Mouse (Mus musculus) lung, embryonic 15.5 days (tissue): ENCODE data around the gene Orc5. TPM values are rescaled to one million over a fixed set of nuclear protein-coding genes. Genes with fewer than 3 reads are reported as not detected.

Experiments
- ATAC-seq: fragments of 200-750 bp; cut with Nextera tagmentation; 2 replicates; pipeline ENCODE4 v1.8.0; 2017; ENCODE audit warnings: moderate number of reproducible peaks, borderline replicate concordance; ENCODE audit not compliant: low FRiP score, low TSS enrichment; ENCODE audit errors: extremely low read depth
- H3K27ac ChIP-seq: fragments of 300-500 bp; sonication (generic); 2 replicates; pipeline ENCODE4 v1.5.1; 2015; ENCODE audit warnings: moderate library complexity, mild to moderate bottlenecking, inconsistent platforms
- H3K27me3 ChIP-seq: fragments of 300-500 bp; sonication (generic); 2 replicates; pipeline ENCODE4 v1.6.1; 2015; ENCODE audit warnings: inconsistent platforms
- H3K36me3 ChIP-seq: fragments of 300-500 bp; sonication (generic); 2 replicates; pipeline ENCODE4 v1.6.1; 2015; ENCODE audit warnings: inconsistent platforms
- H3K4me1 ChIP-seq: fragments of 300-500 bp; sonication (generic); 2 replicates; pipeline ENCODE4 v1.6.1; 2015; ENCODE audit warnings: inconsistent platforms
- H3K4me2 ChIP-seq: fragments of 300-500 bp; sonication (generic); 2 replicates; pipeline ENCODE4 v1.6.1; 2015; ENCODE audit warnings: inconsistent platforms, mild to moderate bottlenecking, moderate library complexity
- H3K4me3 ChIP-seq: fragments of 300-500 bp; sonication (generic); 2 replicates; pipeline ENCODE4 v1.5.1; 2015; ENCODE audit warnings: mild to moderate bottlenecking, inconsistent platforms
- H3K9ac ChIP-seq: fragments of 300-500 bp; sonication (generic); 2 replicates; pipeline ENCODE4 v1.6.1; 2015; ENCODE audit warnings: inconsistent platforms
- H3K9me3 ChIP-seq: fragments of 300-500 bp; sonication (generic); 2 replicates; pipeline ENCODE4 v1.6.1; 2016; ENCODE audit warnings: inconsistent platforms
- WGBS: fragments of 180-500 bp; shearing (Covaris S2); methylation state at CpG from one replicate; pipeline ENCODE4 v1.1.7; 2015; 5-methylcytosine and 5-hydroxymethylcytosine counted together
- polyA plus RNA-seq: library from polyadenylated mRNA; unstranded; fragments of >200 nt; fragmentation: Nextera tagmentation; extraction: Ambion mirVana; gene quantifications from 2 replicates; pipeline ENCODE4 v1.2.1, GENCODE M21; 2015

Gene Orc5
- 37.1 and 38.4 TPM in 2 replicates for polyA plus RNA-seq

GRCm38 (mm10) chr5:22550033-22550551, at the start of gene Orc5:
Orc5 (minus strand) TSS chr5:22550429.
- Histone ChIP-seq H3K9ac (peak within 1 kb of the TSS; percentile 77), H3K4me1 (peaks cover 14% of the 10 kb centered on the region), H3K36me3 (peaks cover 15% of the 10 kb centered on the region), H3K4me2 (peak within 1 kb of the TSS; percentile 67), H3K27me3 (no peaks in the 10 kb centered on the region), H3K4me3 (peak within 1 kb of the TSS; percentile 86), H3K27ac (peak within 1 kb of the TSS; percentile 91), H3K9me3 (no peaks in the 10 kb centered on the region)
- whole genome bisulfite sequencing, result under 1% methylated on average over 31 of the region's 31 CpGs
- peak; percentile 99 for ATAC-seq

- no peaks in the 10 kb centered on the region for H3K9me3 ChIP-seq
- ATAC-seq, result no peak
Measured at GRCm38 (mm10) chr5:22596981-22597380, 46.8 kb upstream of the Orc5 start.

DNA sequence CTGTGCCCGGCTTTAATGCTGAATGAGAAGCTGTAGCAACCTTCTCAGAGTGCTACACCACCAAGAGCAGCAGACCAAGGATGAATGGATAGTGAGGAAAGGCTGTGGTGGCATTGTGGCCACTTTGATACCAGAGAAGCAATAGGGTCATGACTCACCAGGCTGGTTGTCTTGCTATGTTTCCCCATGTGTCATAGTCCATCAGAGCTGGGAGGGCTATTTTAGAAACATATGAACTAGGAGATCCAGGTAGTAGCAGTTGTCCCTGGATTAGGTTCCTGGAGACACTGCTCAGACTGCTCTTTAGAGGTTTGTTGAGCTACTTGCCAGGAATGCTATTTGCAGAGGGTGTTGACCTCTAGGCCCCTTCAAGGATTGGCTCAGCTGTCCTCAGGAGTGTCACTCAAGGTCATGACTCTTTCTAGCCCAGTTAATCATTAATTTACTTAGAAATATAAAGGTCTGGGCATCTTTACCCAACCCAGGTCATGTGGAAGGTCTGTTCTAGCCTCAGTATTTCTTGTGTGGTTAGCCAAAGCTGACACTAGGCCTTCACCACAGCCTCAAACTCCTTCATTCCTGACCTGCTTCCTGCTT, 39.2 kb upstream of the Orc5 start:
- Histone ChIP-seq H3K4me1 (no peaks in the 10 kb centered on the region), H3K4me3 (no peak overlapping the region), H3K4me2 (no peak overlapping the region), H3K36me3 (no peaks in the 10 kb centered on the region), H3K27ac (no peak overlapping the region), H3K9me3 (no peaks in the 10 kb centered on the region), H3K27me3 (no peaks in the 10 kb centered on the region), H3K9ac (no peak overlapping the region)
- no peak for ATAC-seq
- WGBS, result 75% methylated on average over 1 of the region's 1 CpGs

More at GRCm38 (mm10) chr5:22596981-22597380, 46.8 kb upstream of the Orc5 start:
- 91% methylated on average over 4 of the region's 4 CpGs for WGBS
- no peaks in the 10 kb centered on the region for H3K36me3 ChIP-seq
- no peaks in the 10 kb centered on the region for H3K4me1 ChIP-seq
- no peak overlapping the region for H3K4me2 ChIP-seq
- no peak overlapping the region for H3K27ac ChIP-seq
- no peak overlapping the region for H3K9ac ChIP-seq
- H3K27me3 ChIP-seq, result no peaks in the 10 kb centered on the region
- H3K4me3 ChIP-seq, result no peak overlapping the region

DNA sequence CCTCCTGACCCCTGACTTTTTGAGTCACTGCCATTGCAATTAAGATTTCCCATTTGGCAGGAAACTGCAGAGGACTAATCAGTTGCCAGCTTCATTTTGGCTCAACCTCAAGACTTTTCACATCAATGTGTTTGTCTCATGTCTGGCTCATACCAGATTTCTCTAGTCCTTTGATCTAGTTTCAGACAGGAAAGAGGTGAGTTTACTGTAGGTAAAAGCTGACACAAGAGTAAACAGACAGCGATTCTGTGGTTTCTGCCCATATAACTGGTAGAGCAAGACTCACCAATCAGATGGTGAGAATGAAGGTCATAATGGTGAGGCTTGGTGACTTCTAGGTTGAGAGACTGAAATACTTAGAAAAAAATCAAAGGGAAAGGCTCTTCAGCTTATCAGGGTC, 37.3 kb upstream of the Orc5 start:
- no peaks in the 10 kb centered on the region for H3K9me3 ChIP-seq
- H3K27me3 ChIP-seq, result no peaks in the 10 kb centered on the region
- no peak overlapping the region for H3K4me3 ChIP-seq
- no peaks in the 10 kb centered on the region for H3K36me3 ChIP-seq
- 18% methylated on average over 1 of the region's 1 CpGs for WGBS
- H3K9ac ChIP-seq, result no peak overlapping the region
- H3K4me1 ChIP-seq, result no peaks in the 10 kb centered on the region
- no peak overlapping the region for H3K4me2 ChIP-seq
- ATAC-seq, result no peak
- H3K27ac ChIP-seq, result no peak overlapping the region

GRCm38 (mm10) chr5:22584556-22584955, 34.3 kb upstream of the Orc5 start:
- H3K9ac ChIP-seq, result no peak overlapping the region
- 53% methylated on average over 2 of the region's 2 CpGs for WGBS
- no peak for ATAC-seq

DNA sequence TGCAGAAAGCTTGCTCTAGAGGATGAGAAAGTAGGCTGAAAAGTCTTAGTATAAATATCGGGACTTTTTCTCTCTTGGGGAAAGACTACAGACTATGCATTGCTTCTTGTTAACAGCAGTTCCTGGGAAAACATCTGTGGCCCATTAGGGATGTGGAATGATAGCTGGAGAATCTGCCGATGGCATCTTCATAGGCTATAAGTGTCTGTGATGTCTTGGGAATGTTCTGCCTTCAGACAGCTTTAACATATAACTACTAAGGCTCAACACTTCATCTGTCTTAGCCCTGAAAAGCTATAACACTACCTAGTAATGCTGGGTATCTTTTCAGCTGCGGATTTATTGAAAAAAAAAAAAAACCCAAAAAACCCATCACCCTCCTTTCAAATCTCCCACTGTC, 27.8 kb upstream of the Orc5 start:
- no peak for ATAC-seq
- Histone ChIP-seq H3K27me3 (no peaks in the 10 kb centered on the region), H3K9me3 (no peaks in the 10 kb centered on the region), H3K36me3 (no peaks in the 10 kb centered on the region), H3K4me3 (no peak overlapping the region), H3K4me2 (no peak overlapping the region), H3K27ac (no peak overlapping the region), H3K4me1 (no peaks in the 10 kb centered on the region), H3K9ac (no peak overlapping the region)
- WGBS, result 44% methylated on average over 3 of the region's 3 CpGs

More at GRCm38 (mm10) chr5:22584556-22584955, 34.3 kb upstream of the Orc5 start:
- Histone ChIP-seq H3K36me3 (no peaks in the 10 kb centered on the region), H3K27me3 (no peaks in the 10 kb centered on the region), H3K4me3 (no peak overlapping the region), H3K9me3 (no peaks in the 10 kb centered on the region), H3K27ac (no peak overlapping the region), H3K4me1 (no peaks in the 10 kb centered on the region), H3K4me2 (no peak overlapping the region)

- Histone ChIP-seq H3K4me3 (no peak overlapping the region), H3K36me3 (no peaks in the 10 kb centered on the region), H3K9me3 (no peaks in the 10 kb centered on the region), H3K9ac (no peak overlapping the region), H3K4me2 (no peak overlapping the region), H3K27me3 (no peaks in the 10 kb centered on the region), H3K27ac (no peak overlapping the region), H3K4me1 (no peaks in the 10 kb centered on the region)
- WGBS, result 52% methylated on average over 3 of the region's 3 CpGs
- ATAC-seq, result no peak
Measured at GRCm38 (mm10) chr5:22574751-22575150, 24.5 kb upstream of the Orc5 start.

- Histone ChIP-seq H3K4me1 (no peaks in the 10 kb centered on the region), H3K9ac (no peak overlapping the region), H3K4me3 (no peak overlapping the region), H3K27me3 (no peaks in the 10 kb centered on the region), H3K27ac (no peak overlapping the region), H3K4me2 (no peak overlapping the region), H3K9me3 (no peaks in the 10 kb centered on the region), H3K36me3 (no peaks in the 10 kb centered on the region)
- no peak for ATAC-seq
- WGBS, result 45% methylated on average over 1 of the region's 1 CpGs
Measured at GRCm38 (mm10) chr5:22574161-22574560, 23.9 kb upstream of the Orc5 start.

- H3K9me3 ChIP-seq, result no peaks in the 10 kb centered on the region
- no peak overlapping the region for H3K4me3 ChIP-seq
- no peak overlapping the region for H3K27ac ChIP-seq
- H3K4me1 ChIP-seq, result no peaks in the 10 kb centered on the region
- no peaks in the 10 kb centered on the region for H3K27me3 ChIP-seq
- no peak overlapping the region for H3K9ac ChIP-seq
- H3K4me2 ChIP-seq, result no peak overlapping the region
- no peaks in the 10 kb centered on the region for H3K36me3 ChIP-seq
- WGBS, result 38% methylated on average over 2 of the region's 2 CpGs
- no peak for ATAC-seq
Measured at GRCm38 (mm10) chr5:22573696-22574095, 23.5 kb upstream of the Orc5 start.

- no peak overlapping the region for H3K4me3 ChIP-seq
- H3K27me3 ChIP-seq, result no peaks in the 10 kb centered on the region
- ATAC-seq, result no peak
- H3K4me2 ChIP-seq, result no peak overlapping the region
- H3K36me3 ChIP-seq, result no peaks in the 10 kb centered on the region
- H3K27ac ChIP-seq, result no peak overlapping the region
- no peaks in the 10 kb centered on the region for H3K4me1 ChIP-seq
- WGBS, result 97% methylated on average over 6 of the region's 6 CpGs
- H3K9me3 ChIP-seq, result no peaks in the 10 kb centered on the region
- no peak overlapping the region for H3K9ac ChIP-seq
Measured at GRCm38 (mm10) chr5:22572881-22573280, 22.7 kb upstream of the Orc5 start.

DNA sequence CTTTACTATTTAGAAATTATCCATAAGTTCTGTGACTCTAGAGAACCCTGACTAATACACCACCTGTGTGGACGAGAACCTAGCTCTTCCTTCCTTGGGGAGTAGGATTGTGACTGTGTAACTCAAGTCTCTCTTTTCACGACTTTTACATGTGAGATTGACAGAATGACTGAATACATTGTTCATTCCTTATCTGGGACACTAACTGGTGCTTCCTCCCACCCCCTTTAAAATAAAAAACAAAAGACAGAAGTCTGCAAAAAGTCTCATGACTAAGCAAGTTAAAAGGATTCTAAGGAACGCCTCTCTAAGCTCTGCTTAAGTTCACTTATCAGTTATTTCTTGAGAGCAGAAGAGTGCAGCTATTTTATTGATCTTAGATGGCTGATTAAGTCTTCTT, 22.2 kb upstream of the Orc5 start:
- H3K4me3 ChIP-seq, result no peak overlapping the region
- no peaks in the 10 kb centered on the region for H3K36me3 ChIP-seq
- 67% methylated on average over 3 of the region's 3 CpGs for WGBS
- H3K27ac ChIP-seq, result no peak overlapping the region
- H3K4me2 ChIP-seq, result no peak overlapping the region
- H3K4me1 ChIP-seq, result no peaks in the 10 kb centered on the region
- no peaks in the 10 kb centered on the region for H3K27me3 ChIP-seq
- ATAC-seq, result no peak
- H3K9ac ChIP-seq, result no peak overlapping the region
- H3K9me3 ChIP-seq, result no peaks in the 10 kb centered on the region

DNA sequence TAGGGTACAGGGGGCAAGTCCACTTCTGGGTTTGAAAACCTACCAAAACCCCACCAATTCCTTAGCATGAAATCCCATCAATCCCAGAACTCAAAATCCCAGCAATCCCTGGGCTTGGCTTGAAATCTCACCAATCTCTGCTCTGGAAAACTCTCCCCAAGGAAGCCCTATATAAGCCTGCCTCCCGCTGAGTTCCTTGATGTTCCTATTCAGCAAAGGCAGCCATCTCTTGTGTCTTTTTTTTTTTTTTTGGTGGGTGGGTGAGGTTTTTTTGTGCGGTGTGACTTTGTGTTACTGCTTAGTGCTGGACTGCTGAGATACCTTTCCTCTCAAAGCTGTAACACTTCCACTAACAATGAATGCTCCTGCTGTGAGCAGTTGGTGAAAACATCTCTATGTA, 15.5 kb upstream of the Orc5 start:
- Histone ChIP-seq H3K27me3 (no peaks in the 10 kb centered on the region), H3K4me3 (no peak overlapping the region), H3K9ac (no peak overlapping the region), H3K36me3 (no peaks in the 10 kb centered on the region), H3K9me3 (no peaks in the 10 kb centered on the region), H3K4me2 (no peak overlapping the region), H3K27ac (no peak overlapping the region), H3K4me1 (no peaks in the 10 kb centered on the region)
- no peak for ATAC-seq
- 75% methylated on average over 2 of the region's 2 CpGs for whole genome bisulfite sequencing

DNA sequence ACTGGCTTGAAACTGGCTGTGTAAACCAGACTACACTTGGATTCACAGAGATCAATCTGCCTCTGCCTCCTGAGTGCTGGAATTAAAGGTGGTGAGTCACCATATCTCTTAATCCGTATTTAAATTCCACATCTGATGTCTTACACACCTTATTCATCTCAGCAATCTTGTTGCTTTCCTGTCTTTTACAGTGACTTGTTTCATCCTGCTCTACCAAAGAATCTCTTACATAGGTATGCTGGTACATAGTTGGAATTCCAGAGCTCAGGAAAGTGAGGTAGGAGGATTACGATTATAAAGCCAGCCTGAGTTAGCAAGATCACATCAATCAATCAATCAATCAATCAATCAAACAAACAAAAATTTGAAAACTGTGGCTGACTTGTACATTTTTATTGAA, 9.6 kb upstream of the Orc5 start:
- H3K4me2 ChIP-seq, result no peak overlapping the region
- no peaks in the 10 kb centered on the region for H3K4me1 ChIP-seq
- no peak overlapping the region for H3K9ac ChIP-seq
- H3K4me3 ChIP-seq, result no peak overlapping the region
- H3K9me3 ChIP-seq, result no peaks in the 10 kb centered on the region
- H3K27me3 ChIP-seq, result no peaks in the 10 kb centered on the region
- no peaks in the 10 kb centered on the region for H3K36me3 ChIP-seq
- no peak overlapping the region for H3K27ac ChIP-seq
- WGBS, result 60% methylated on average over 2 of the region's 2 CpGs
- no peak for ATAC-seq
